1 mouse cellular context compared by ENCODE assay signal in the genomic region with DNA sequence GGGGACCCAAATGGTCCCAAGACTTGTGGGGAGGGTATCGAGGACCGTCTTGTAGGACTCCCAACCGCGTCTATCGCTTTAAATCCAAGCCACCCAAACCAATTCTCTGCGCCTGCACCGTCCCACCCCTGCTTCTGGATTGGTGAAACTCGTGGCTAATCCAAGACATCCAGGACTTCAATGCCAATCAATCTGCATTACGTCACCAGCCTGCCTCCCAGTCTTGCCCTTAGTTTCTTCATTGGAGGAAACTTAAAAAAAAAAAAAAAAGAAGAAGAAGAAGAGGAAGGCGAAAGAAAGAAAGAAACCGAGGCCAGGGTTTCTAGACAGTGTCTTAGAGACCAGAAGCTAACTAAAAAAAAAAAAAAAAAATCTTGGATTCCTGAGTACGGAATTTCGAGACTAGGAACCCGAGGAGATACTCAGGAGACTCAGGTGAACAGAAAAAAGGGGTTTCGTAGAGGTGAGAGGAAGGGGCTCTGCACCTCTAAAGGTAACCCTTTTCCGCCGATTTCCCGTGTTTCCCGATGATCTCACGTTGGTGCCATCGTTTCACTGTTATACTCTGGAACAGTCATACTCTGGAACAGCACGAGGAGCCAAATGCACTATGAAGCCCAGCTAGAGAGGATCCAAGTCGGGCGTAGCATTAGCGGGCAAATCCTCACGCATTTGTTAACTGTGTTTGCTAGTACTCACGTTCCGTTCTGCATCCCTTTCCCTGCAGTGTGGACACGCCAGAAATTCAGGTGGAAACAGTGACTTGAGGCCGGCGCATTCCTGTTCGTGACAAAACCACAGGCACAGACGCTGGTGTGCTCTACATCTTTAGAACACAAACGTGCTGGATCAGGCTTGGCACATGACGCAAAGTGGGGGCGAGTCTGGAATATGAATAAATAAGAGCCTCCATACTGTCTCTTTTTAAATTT.
TF ChIP-seq lines count a peak whose summit lies in the region.

A gene (minus strand): TSS at position 75 of the 932 bp plus-strand sequence.

TF ChIP-seq in MEL, 35 proteins besides CTCF, POLR2A, EP300 and RAD21 (continued from another document):
- peak; percentile 30; the same call in 1 of the 2 replicates for TF ChIP-seq BHLHE40 (IDR thresholded peaks at IDR 0.05; ENCODE audit: borderline replicate concordance, low read depth, low read length)
- TF ChIP-seq SMC3 (IDR thresholded peaks at IDR 0.05; ENCODE audit: low read depth, low read length), result no peak
- TF ChIP-seq ELF1 (IDR thresholded peaks at IDR 0.05; ENCODE audit: low read depth, low read length), result peak; percentile 46
- TF ChIP-seq ETS1 (IDR thresholded peaks at IDR 0.05; ENCODE audit: low read depth, low read length), result 0 out of 2 replicates have a peak, but pooled peaks have one; percentile 30
- no peak for TF ChIP-seq MAFK (IDR thresholded peaks at IDR 0.05; ENCODE audit: borderline replicate concordance, low read depth, low read length)
- no peak for TF ChIP-seq USF2 (IDR thresholded peaks at IDR 0.05; ENCODE audit: borderline replicate concordance in 1 of 2, insufficient read depth in 1 of 2, low read depth in 1 of 2, low read length in 2 of 2)
- TF ChIP-seq CHD1 (IDR thresholded peaks at IDR 0.05; ENCODE audit: low read depth, low read length), result no peak; the same call in 1 of the 2 replicates
- TF ChIP-seq MYC (IDR thresholded peaks at IDR 0.05; ENCODE audit: low read depth, low read length), result peak; percentile 66
- peak; percentile 82 for TF ChIP-seq TBP (IDR thresholded peaks at IDR 0.05; ENCODE audit: low read depth, low read length)
- peak; percentile 56; the same call in 1 of the 2 replicates for TF ChIP-seq CHD2 (IDR thresholded peaks at IDR 0.05; ENCODE audit: low read length)
- peak; percentile 66 for TF ChIP-seq MXI1 (IDR thresholded peaks at IDR 0.05; ENCODE audit: low read depth, low read length)
- TF ChIP-seq MAX (IDR thresholded peaks at IDR 0.05; ENCODE audit: low read length), result peak; percentile 65
- TF ChIP-seq ZNF384 (IDR thresholded peaks at IDR 0.05; ENCODE audit: low read depth, low read length), result peak; percentile 99
- no peak for TF ChIP-seq ZKSCAN1 (IDR thresholded peaks at IDR 0.05; ENCODE audit: low read depth, low read length)
- TF ChIP-seq HCFC1 (IDR thresholded peaks at IDR 0.05; ENCODE audit: low read depth, low read length), result peak; percentile 80
